Mouse (Mus musculus): ENCODE results near the gene Pof1b.

GRCm38 (mm10) chrX:112675525-112675924 is 22.9 kb downstream of the Pof1b start:
- no peak for TF ChIP-seq GATA1 (IDR thresholded peaks at IDR 0.05; ENCODE audit: low read length)
- no peak for TF ChIP-seq TAL1 (IDR thresholded peaks at IDR 0.05; ENCODE audit: low read length)
